Mouse (Mus musculus): Measurements from ENCODE around the gene Nat8.

GRCm38 (mm10) chr6:85853481-85853880, 21.6 kb upstream of the Nat8 start:
- TF ChIP-seq POLR2A (IDR thresholded peaks at IDR 0.05; ENCODE audit: insufficient read length, low read depth) (no peak), CEBPB (IDR thresholded peaks at IDR 0.05; ENCODE audit: insufficient read depth, poor library complexity, severe bottlenecking) (no peak), E2F4 (IDR thresholded peaks at IDR 0.05; ENCODE audit: insufficient read depth) (no peak), MYOG (IDR thresholded peaks at IDR 0.05; ENCODE audit: control insufficient read depth in 1 of 3, insufficient read depth in 1 of 3, insufficient read length in 2 of 3, low read depth in 2 of 3) (no peak), USF1 (IDR thresholded peaks at IDR 0.05; ENCODE audit: low read depth) (no peak), POLR2AphosphoS2 (IDR thresholded peaks at IDR 0.05; ENCODE audit: insufficient read length, low read depth) (no peak), MYOD1 (IDR thresholded peaks at IDR 0.05; ENCODE audit: control insufficient read depth in 1 of 3, insufficient read length in 2 of 3, low read depth in 2 of 3) (no peak), MAX (IDR thresholded peaks at IDR 0.05; ENCODE audit: low read depth) (no peak)
